Comparison of ENCODE assay signal across 8 mouse cellular contexts in genomic region chr2:157479858-157480568, GRCm38 (mm10).
DNase-seq lines count a peak whose midpoint lies in the region; ATAC-seq and TF ChIP-seq lines count a peak whose summit lies in the region.

No protein-coding gene starts in this region.

- ATAC-seq in granulocyte monocyte progenitor cell, adult 5-6 weeks (replicated peaks; ENCODE audit: poor library complexity, severe bottlenecking), result peak; percentile 67
- peak; percentile 15; the same call in 1 of the 2 replicates for ATAC-seq in lung, embryonic 14.5 days (ENCODE audit: insufficient read depth)

- peak; percentile 89 for TF ChIP-seq CTCF in layer of hippocampus, adult 2 months (conservative IDR thresholded peaks at IDR 0.05)
- peak; percentile 81 for TF ChIP-seq CTCF in lung, embryonic 14.5 days (IDR thresholded peaks at IDR 0.05; ENCODE audit: low read depth)

- no peak overlapping the region for H3K4me3 ChIP-seq in layer of hippocampus, adult 2 months
- H3K4me3 ChIP-seq in lung, embryonic 14.5 days (ENCODE audit: low read depth, low read length), result no peak overlapping the region

- 42% methylated on average over 15 of the region's 15 CpGs for WGBS in lung, embryonic 14.5 days

- no peak overlapping the region for H3K27ac ChIP-seq in layer of hippocampus, adult 2 months
- no peak overlapping the region for H3K27ac ChIP-seq in lung, embryonic 14.5 days (ENCODE audit: low read depth)

- no peak overlapping the region for H3K9ac ChIP-seq in lung, embryonic 14.5 days

- no peaks in the 10 kb centered on the region for H3K9me3 ChIP-seq in lung, embryonic 14.5 days (ENCODE audit: low read depth, low read length)

- H3K27me3 ChIP-seq in lung, embryonic 14.5 days (ENCODE audit: insufficient read depth, low read length), result no peaks in the 10 kb centered on the region

- no peaks in the 10 kb centered on the region for H3K36me3 ChIP-seq in lung, embryonic 14.5 days (ENCODE audit: insufficient read depth)

- peaks cover 4% of the 10 kb centered on the region; the same call in 1 of the 2 replicates for H3K4me1 ChIP-seq in lung, embryonic 14.5 days (ENCODE audit: insufficient read depth)

- DNase-seq in layer of hippocampus, adult 2 months (ENCODE audit: low spot score in 2 of 2), result peak; percentile 56 to 69
- no peak for DNase-seq in layer of hippocampus, adult 9-10 months (ENCODE audit: low spot score)
- DNase-seq in cerebellum, adult 11 months, result peak; percentile 24
- peak; percentile 55 for DNase-seq in kidney, adult 18-20 months
- DNase-seq in lung, embryonic 14.5 days, result peak; percentile 52
- DNase-seq in retina, postnatal 7 days (ENCODE audit: low read depth, low spot score), result peak; percentile 55
- no peak for DNase-seq in urinary bladder, postnatal 25 days (ENCODE audit: low spot score)

- no peak overlapping the region for H3K4me2 ChIP-seq in lung, embryonic 14.5 days

Comparison
In these comparisons a context has a peak if more than half of its experiments do, and no peak if none do; other contexts are left out.
1. DNase-seq: peak in layer of hippocampus, adult 2 months (2 of 2), cerebellum, adult 11 months (single experiment), kidney, adult 18-20 months (single experiment), lung, embryonic 14.5 days (single experiment) and retina, postnatal 7 days (single experiment); none in layer of hippocampus, adult 9-10 months (single experiment) and urinary bladder, postnatal 25 days (single experiment).